9 mouse cellular contexts compared by ENCODE assay signal in the genomic region with DNA sequence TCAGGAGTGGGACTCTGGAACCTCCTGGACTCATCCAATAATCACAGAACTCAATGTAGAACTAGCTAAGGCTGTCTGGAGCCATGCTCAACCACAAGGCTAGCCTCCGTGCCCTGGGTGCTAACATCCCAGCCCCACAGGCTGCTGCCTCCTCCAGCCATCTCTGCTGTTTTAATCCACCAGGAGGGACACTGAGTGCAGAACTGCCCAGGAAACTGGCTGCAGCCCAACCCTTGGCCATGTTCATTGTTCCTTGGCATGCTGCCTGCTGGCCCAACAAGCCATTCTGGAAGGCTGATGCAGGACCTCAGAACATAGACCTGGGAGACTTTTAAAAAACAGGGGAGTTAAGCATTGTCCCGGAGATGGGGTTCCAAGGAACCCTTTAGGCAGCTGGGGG. TPM values are rescaled to one million over a fixed set of nuclear protein-coding genes. Genes with fewer than 3 reads are reported as not detected.
DNase-seq lines count a peak whose midpoint lies in the region; ATAC-seq lines count a peak whose summit lies in the region.
"Had no signal": no experiment of that assay in that cellular context is flagged by ENCODE, and none has a peak within 500 bp of the region (broad histone marks: within the 10 kb centered on the region; RNA-seq: fewer than 3 reads in every experiment).

No protein-coding gene starts in this region.

- WGBS in forebrain, embryonic 14.5 days: 75% methylated on average over 2 of the region's 2 CpGs
- 77% methylated on average over 2 of the region's 2 CpGs for WGBS in forebrain, embryonic 15.5 days
- 89% methylated on average over 2 of the region's 2 CpGs for WGBS in midbrain, embryonic 13.5 days

- no peak overlapping the region for H3K4me3 ChIP-seq in forebrain, embryonic 14.5 days (ENCODE audit: low read depth, low read length)
- no peak overlapping the region for H3K4me3 ChIP-seq in forebrain, embryonic 15.5 days
- H3K4me3 ChIP-seq in midbrain, embryonic 13.5 days (replicated peaks): no peak overlapping the region
- H3K4me3 ChIP-seq: liver, embryonic 15.5 days had no signal

- no peak overlapping the region for H3K27ac ChIP-seq in forebrain, embryonic 14.5 days (ENCODE audit: low read depth, low read length)
- H3K27ac ChIP-seq in forebrain, embryonic 15.5 days (replicated peaks): no peak overlapping the region
- no peak overlapping the region for H3K27ac ChIP-seq in midbrain, embryonic 13.5 days
- H3K27ac ChIP-seq: liver, embryonic 15.5 days had no signal

- H3K4me2 ChIP-seq in forebrain, embryonic 14.5 days (ENCODE audit: low read length): no peak overlapping the region
- H3K4me2 ChIP-seq in forebrain, embryonic 15.5 days (replicated peaks): no peak overlapping the region
- H3K4me2 ChIP-seq in midbrain, embryonic 13.5 days (replicated peaks): no peak overlapping the region
- H3K4me2 ChIP-seq: liver, embryonic 15.5 days had no signal

- no peak overlapping the region for H3K9ac ChIP-seq in forebrain, embryonic 14.5 days (ENCODE audit: low read length)
- H3K9ac ChIP-seq in forebrain, embryonic 15.5 days (replicated peaks): no peak overlapping the region
- no peak overlapping the region for H3K9ac ChIP-seq in midbrain, embryonic 13.5 days (replicated peaks)
- H3K9ac ChIP-seq: liver, embryonic 15.5 days had no signal

- H3K27me3 ChIP-seq in forebrain, embryonic 14.5 days (replicated peaks; ENCODE audit: control insufficient read depth, insufficient read depth, low read length): no peaks in the 10 kb centered on the region
- H3K27me3 ChIP-seq in forebrain, embryonic 15.5 days: no peaks in the 10 kb centered on the region
- H3K27me3 ChIP-seq in midbrain, embryonic 13.5 days: no peaks in the 10 kb centered on the region
- H3K27me3 ChIP-seq: liver, embryonic 15.5 days had no signal

- H3K4me1 ChIP-seq in forebrain, embryonic 14.5 days (ENCODE audit: control insufficient read depth, insufficient read depth, low read length): no peaks in the 10 kb centered on the region
- H3K4me1 ChIP-seq in forebrain, embryonic 15.5 days: no peaks in the 10 kb centered on the region
- H3K4me1 ChIP-seq in midbrain, embryonic 13.5 days (replicated peaks): no peaks in the 10 kb centered on the region
- H3K4me1 ChIP-seq: liver, embryonic 15.5 days had no signal

- DNase-seq in forebrain, embryonic 14.5 days (ENCODE audit: low spot score): peak; percentile 23
- DNase-seq in adrenal gland, adult 18-20 months (ENCODE audit: low spot score in 2 of 2): peak; percentile 35 to 65
- peak; percentile 89 to 94 for DNase-seq in kidney, postnatal 36 days
- peak; percentile 75 to 83 for DNase-seq in right cerebral cortex, postnatal 10 days (ENCODE audit: low spot score in 2 of 2)
- DNase-seq in natural killer cell, adult 2 months (ENCODE audit: low spot score in 2 of 2): no peak

- H3K36me3 ChIP-seq in forebrain, embryonic 14.5 days (ENCODE audit: control insufficient read depth, insufficient read depth, low read length): no peaks in the 10 kb centered on the region
- H3K36me3 ChIP-seq in forebrain, embryonic 15.5 days: no peaks in the 10 kb centered on the region
- no peaks in the 10 kb centered on the region for H3K36me3 ChIP-seq in midbrain, embryonic 13.5 days
- H3K36me3 ChIP-seq: liver, embryonic 15.5 days had no signal

- ATAC-seq in forebrain, embryonic 14.5 days: no peak
- no peak for ATAC-seq in forebrain, embryonic 15.5 days (replicated peaks)
- peak; percentile 42; the same call in 1 of the 2 replicates for ATAC-seq in frontal cortex, adult (ENCODE audit: low TSS enrichment)
- ATAC-seq in midbrain, embryonic 13.5 days: no peak

- H3K9me3 ChIP-seq in forebrain, embryonic 14.5 days (replicated peaks; ENCODE audit: control insufficient read depth, low read length): no peaks in the 10 kb centered on the region
- H3K9me3 ChIP-seq in forebrain, embryonic 15.5 days: no peaks in the 10 kb centered on the region
- no peaks in the 10 kb centered on the region for H3K9me3 ChIP-seq in midbrain, embryonic 13.5 days
- H3K9me3 ChIP-seq: liver, embryonic 15.5 days had no signal

RNA-seq across cellular contexts. Expression of a gene that starts 42.5 kb away (rescaled TPM):
- 0.89 and 0.94 TPM in 2 replicates for polyA plus RNA-seq in forebrain, embryonic 14.5 days (2014; fragmentation: Nextera tagmentation; extraction: Ambion mirVana)
- 0.89 and 1.1 TPM in 2 replicates for polyA plus RNA-seq in forebrain, embryonic 15.5 days (2015; fragmentation: Nextera tagmentation; extraction: Ambion mirVana)
- total RNA-seq in adrenal gland, adult 18-20 months (2021): 1 to 10 TPM in 1 of 2 experiments, under 1 TPM in 1; 0.70 to 1.2 TPM
- polyA plus RNA-seq in midbrain, embryonic 13.5 days (2015; fragmentation: Nextera tagmentation; extraction: Ambion mirVana): 0.05 and 0.07 TPM in 2 replicates
- polyA plus RNA-seq: liver, embryonic 15.5 days had no signal

Comparison
In these comparisons a context has a peak if more than half of its experiments do, and no peak if none do; other contexts are left out.
1. DNase-seq: peak in forebrain, embryonic 14.5 days (single experiment), adrenal gland, adult 18-20 months (2 of 2), kidney, postnatal 36 days (2 of 2) and right cerebral cortex, postnatal 10 days (2 of 2); none in natural killer cell, adult 2 months (0 of 2).